Mouse (Mus musculus) 416B (cell line): ENCODE data around the gene Iqcd.

Source experiments
- DNase-seq: peaks from one replicate; pipeline ENCODE4 v3.0.0; 2011; ENCODE audit warnings: low read depth

Gene Iqcd

DNA sequence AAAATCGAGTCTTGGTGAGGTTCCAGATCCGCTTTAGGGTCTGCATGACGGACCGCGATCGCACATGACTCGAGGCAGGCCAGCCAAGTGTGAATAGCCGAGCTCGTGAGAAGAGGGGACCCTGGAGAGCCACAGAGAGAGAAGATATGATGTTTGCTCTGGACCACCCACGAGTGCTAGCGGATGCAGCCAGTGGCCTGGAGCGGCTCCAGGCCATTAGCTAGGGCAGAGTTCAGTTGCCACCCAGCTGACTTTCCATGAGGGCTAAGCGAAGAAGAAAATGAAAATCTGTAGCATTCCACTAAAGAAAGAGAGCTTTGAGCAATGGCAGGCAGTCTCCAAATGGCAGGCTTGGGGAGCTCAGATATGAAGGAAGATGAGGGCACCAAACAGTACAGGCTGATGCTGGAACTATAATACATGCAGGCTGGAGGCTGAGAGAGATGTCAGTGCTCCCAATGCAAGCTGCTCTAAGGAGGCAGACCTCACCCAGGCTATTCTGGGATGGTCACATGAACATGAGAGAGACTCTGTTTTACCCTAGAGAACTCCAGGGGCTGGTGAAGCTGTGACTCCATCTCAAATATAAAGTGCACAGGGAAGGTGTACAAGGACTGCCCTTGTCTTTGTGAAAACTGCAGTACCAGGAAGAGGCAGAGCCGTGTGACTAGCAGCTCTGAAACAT is 17.6 kb upstream of the Iqcd start:
- DNase-seq = no peak

- DNase-seq = no peak
Observed at GRCm38 (mm10) chr5:120574469-120575063, 14.2 kb upstream of the Iqcd start.

DNA sequence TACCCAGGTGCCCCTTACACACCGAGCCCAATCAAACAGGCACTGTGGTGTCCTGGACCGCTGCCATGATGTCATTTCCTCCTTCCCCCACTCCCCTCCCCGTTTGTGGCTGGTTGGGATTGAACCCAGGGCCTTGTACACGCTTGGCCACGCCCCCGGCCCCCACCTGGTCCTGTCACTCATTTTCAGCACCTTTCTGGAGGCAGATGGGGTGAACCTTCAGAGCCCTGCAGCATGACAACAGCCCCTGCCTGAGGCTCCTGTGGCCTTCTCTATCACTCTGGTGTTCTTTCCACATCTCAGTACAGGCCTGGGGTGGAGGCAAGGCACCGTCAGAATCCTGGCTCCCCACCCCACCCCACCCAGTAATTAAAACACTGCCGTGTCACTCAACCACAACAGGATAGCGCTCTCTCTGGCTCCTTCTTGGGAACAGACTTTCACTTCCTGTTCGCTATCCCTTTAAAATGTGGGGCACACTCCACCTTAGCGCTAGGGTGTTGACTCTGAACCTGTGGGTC is 12.0 kb upstream of the Iqcd start:
- peak; percentile 46 for DNase-seq

GRCm38 (mm10) chr5:120577935-120578441 is 10.8 kb upstream of the Iqcd start:
- DNase-seq = peak; percentile 82

DNA sequence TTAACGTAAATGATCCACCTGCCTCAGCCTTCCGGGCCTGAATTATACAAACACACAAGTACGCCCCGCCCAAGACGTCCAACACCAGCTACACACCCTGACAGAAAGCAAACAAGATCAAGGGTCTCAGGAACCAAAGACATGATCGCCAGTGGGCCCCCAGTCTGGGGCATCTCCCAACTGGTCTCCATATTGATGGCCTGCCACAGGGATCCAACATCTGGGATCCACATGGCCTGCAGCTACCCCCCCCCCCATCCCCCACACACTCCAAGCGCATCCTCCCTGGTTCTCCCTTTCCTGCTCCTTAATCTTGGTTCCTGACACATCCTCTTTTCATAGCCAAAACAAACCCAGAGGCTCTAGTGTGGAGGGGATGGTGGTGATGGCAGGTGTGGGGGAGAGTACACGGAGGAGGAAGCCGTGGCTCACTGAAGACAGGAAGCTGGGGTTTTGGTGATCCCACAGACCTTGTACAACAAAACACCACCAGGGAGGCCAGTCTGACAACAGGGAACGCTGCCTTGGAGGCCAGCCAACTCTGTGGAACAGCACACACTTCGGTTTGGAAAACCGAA is 10.2 kb upstream of the Iqcd start:
- peak; percentile 88 for DNase-seq

DNA sequence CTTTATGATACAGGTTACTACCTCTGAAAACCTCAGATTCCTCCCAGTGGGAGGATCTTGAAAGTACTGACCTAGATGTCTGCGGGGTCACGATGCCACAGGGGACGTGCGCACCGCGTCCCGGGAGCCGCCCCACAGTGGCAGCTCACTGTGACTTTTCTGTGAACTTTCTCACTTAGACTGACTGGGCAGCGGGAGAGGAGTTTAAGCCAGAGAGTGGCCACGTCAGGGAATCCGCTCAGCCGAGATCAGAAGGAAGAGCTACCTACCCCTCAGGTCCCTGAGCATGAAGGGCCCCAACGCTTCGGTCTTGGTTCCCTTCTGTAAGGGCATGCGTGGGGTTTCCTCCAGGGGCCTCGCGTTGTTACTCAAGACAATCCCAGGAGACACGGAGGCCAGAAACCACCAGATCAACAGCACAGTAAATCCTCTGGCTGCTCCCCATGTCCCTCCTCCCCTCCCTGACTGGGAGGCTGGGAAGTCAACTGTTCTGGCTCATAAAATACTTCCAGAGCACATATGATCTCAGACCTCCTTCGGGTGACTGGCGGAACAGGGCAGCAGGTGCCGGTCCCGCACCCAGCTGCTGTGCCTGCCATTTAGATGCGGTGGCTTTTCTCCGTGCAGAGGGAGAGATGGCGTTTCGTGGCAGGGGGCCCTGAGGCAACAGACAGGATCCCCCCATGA is 9.5 kb upstream of the Iqcd start:
- no peak for DNase-seq

DNA sequence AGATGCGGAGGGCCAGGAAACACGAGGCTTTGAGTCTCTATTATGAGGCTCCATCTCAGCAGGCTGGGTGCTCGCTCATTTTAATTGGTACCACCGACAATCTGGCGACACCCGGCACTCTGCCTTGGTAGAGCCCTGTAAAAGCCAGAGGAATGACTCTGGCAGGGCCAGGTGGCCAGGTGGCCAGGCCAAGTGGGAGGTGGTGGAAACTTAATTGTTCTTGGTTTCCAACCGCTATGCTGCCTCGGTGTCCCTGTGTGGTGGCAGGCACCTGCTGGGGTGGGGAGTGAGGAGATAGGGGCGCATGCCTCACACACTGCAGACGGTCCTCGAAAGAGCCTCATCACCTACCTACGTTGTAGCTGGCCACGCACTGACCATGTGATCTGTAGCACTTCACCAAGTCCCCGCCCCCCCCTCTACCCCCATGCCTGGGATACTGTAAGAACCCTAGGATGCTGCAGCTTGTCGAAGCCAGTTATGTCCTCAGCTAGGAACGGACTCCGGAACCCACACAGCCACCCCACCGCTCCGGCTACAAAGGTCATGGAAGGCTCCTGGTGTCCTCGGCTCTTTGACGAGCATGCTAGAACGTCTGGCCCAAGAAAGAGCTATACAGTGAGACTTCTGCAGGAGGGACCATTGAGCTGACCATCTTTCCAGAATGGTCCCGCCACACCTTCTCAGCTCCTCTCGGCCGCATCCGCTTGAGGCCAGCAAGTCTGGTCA is 8.8 kb upstream of the Iqcd start:
- DNase-seq = no peak

- DNase-seq = no peak
Observed at GRCm38 (mm10) chr5:120582002-120582401, 6.8 kb upstream of the Iqcd start.

DNA sequence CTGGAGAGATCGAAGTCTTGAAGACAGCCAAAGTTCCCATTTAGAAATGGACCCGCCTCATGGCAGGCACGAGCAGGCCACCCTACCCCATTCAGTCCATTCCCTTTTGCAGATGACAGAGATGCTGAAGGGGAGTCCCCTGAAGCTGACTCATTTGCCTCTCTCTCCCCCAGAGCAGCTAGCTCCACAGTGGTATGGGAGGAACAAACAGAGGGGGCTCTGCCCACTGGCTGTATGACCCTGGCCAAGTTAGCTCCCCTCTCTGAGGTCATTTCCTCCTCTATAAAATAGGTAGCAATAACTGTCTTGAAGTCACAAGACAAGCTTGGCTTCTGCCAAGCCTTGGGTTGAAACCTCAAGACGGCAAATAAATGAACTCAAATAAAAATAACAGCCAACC is 5.3 kb upstream of the Iqcd start:
- DNase-seq = peak; percentile 65

GRCm38 (mm10) chr5:120584968-120585367 is 3.8 kb upstream of the Iqcd start:
- no peak for DNase-seq

DNA sequence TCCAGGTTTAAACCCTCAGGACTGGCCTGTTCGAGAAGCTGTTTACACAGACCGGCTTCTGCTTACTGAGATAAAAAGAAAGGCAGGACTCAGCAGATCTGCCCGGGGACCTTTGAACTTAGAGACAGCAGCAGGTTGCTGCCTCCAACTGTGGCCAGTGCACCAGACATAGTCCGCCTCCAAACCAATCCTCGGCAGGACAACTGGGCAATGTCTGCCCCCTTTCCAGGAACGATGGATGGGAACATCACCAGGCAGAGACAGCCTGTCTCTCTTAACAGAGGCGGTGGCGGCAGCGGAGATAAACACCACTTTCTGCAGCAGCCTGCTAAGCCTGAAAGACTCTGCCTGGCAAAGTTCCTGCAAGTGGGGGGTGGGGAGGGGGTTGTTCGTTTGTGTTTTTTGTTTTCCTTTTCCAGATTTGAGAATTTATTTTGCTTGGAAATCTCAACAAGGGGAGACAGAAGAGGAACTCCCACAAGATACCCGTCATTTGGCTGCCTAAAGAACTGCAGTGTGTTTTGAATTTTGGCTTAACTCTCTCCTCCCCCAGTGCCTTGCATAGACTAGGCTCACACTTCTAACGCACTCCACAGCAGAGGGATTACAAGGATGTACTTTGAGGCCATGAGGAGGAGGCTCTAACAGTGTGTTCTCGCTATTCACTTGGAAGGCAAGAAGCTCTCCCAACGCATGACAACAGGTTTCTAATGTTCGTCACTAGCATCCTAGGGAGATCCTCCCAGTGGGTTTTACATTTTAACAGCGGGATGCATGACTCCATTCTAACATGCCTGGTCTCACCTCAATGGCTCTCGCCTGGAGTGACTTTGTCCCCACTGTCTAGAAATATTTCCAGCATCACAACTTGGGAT is 1.8 kb upstream of the Iqcd start:
- DNase-seq = no peak

GRCm38 (mm10) chr5:120587616-120587926 is 1.2 kb upstream of the Iqcd start:
- DNase-seq = peak; percentile 68

GRCm38 (mm10) chr5:120587940-120588568 is 762 bp upstream of the Iqcd start:
- no peak for DNase-seq

DNA sequence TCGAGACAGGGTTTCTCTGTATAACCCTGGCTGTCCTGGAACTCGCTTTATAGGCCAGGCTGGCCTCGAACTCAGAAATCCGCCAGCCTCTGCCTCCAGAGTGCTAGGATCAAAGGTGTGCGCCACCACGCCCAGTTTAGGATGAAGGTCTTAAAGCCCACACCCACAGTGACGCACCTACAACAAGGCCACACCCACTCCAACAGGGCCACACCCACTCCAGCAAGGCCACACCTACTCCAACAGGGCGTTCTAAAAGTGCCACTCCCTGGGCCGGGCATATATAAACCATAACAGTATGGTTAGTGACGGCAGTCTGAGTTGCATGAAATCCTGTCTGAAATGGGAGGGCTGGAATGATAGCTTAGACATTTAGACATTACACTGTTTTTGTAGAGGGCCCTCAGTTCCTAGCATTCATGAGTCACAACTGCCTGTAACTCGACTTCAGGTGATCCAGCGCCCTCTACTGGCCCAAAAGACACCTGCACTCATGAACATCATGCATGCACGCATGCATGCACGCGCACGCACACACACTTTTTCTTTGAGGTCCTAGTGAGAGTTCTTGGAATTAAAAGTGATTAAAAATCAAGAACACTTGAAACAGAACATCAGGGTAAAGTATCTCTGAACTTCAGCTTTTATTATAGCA is 1.7 kb downstream of the Iqcd start:
- peak; percentile 92 for DNase-seq

GRCm38 (mm10) chr5:120592141-120592540 is 3.3 kb downstream of the Iqcd start:
- peak; percentile 57 for DNase-seq

DNA sequence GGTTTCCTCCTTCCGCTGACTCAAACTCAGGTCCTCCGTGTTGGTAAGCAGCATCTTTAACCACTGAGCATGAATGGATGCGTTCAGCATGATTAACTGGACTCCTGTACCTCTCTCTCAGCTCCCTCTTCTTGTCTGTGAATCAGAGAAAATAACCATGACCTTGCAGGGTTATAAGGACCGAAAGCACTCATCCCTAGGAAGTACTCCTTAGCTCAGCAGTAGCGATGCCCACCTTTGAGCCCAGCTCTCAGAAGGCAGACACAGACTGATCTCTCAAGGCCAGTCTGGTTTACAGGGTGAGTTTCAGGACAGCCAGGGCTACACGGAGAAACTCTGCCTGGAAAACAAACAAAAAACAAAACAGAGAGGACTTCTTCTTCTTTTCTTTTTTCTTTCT is 5.7 kb downstream of the Iqcd start:
- DNase-seq = no peak

- DNase-seq = no peak
Observed at GRCm38 (mm10) chr5:120599625-120600024, 10.8 kb downstream of the Iqcd start.

DNA sequence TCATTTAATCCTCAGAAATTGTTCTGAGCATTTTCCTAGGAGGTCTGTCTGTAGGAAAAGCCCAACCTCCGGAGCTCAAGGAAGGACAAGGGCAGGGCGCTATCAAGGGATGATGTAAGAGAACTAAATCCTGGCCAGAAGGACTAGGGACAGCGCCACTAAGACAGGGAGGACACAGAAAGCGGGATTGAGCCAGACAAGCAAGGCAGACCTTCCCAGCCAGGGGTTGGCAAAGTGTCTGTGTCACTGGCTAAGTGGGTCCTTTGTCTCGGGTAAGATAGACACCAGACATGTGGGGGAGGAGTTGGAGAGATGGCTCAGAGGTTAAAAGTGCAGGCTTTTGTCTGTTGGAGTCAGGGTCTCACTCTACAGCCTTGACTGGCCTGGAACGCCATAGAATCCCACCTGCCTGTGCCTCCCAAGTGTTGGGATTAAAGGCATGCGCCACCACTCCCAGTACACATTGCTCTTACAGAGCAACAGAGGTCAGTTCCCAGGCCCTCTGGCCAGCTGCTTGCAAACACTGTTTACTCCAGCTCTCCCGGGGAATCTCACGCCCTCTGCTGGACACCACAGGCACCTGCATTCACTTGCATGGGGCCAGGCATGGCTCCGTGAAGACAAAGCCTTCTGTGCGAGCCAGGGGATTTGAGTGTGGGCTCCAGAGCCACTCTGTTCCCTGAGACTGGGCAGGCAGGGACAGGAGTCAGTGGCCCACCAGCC is 12.3 kb downstream of the Iqcd start:
- DNase-seq = peak; percentile 70

DNA sequence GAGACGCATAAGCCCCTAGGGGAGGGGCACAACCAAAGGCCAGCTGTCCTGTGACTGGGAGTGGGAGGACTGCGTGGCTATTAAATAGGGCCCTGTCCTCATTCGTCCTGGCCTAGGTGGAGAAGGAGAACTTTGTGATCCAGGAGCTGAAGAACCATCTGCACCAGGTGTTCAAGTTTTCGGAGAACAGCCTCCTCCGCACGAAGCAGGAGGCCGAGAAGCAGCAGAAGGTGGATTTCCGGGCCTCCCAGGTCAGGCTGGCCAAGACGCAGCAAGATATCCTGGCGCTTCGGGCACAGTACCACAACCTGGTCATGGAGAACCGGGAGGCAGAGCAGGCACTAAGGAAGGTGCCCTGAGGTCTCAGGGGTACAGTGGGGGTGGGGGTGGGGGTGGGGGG is 13.4 kb downstream of the Iqcd start:
- DNase-seq = no peak
